Mouse (Mus musculus): Measurements from ENCODE around the gene Cabp7. TPM values are rescaled to one million over a fixed set of nuclear protein-coding genes. Genes with fewer than 3 reads are reported as not detected.
"Not testable (repeated sequence)": the region's sequence is repeated elsewhere in the genome, so short reads cannot be mapped to it uniquely, and the experiment has no call there.

Gene Cabp7
- polyA plus RNA-seq, 1 experiment from 2014 or later = 0.15 TPM

DNA sequence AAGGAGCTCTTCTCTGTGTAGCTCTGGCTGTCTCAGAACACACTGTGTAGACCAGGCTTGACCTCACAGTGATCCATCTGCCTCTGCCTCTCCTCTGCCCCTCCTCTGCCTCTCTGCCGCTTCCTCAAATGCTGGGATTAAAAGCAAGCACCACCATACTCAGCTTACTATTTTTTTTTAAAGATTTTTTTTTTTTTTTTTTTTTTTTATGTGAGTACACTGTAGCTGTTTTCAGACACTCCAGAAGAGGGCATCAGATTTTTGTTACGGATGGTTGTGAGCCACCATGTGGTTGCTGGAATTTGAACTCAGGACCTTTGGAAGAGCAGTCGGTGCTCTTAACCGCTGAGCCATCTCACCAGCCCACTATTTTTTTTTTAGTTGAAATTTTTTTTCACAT is 36.4 kb downstream of the Cabp7 start:
- not testable (repeated sequence) for DNase-seq (ENCODE audit: low spot score, missing footprints); H3K36me3 ChIP-seq (ENCODE audit: control insufficient read depth, insufficient read depth, low read length); ATAC-seq (ENCODE audit: low FRiP score); H3K4me2 ChIP-seq; H3K4me3 ChIP-seq (ENCODE audit: low read depth, low read length); H3K27me3 ChIP-seq (ENCODE audit: control insufficient read depth, insufficient read depth, low read length); H3K4me1 ChIP-seq (ENCODE audit: control insufficient read depth, insufficient read depth, low read length); H3K9me3 ChIP-seq (ENCODE audit: control insufficient read depth, low read length); H3K27ac ChIP-seq (ENCODE audit: low read depth, low read length); H3K9ac ChIP-seq (ENCODE audit: low read length)
- WGBS = 90% methylated on average over 4 of the region's 4 CpGs

DNA sequence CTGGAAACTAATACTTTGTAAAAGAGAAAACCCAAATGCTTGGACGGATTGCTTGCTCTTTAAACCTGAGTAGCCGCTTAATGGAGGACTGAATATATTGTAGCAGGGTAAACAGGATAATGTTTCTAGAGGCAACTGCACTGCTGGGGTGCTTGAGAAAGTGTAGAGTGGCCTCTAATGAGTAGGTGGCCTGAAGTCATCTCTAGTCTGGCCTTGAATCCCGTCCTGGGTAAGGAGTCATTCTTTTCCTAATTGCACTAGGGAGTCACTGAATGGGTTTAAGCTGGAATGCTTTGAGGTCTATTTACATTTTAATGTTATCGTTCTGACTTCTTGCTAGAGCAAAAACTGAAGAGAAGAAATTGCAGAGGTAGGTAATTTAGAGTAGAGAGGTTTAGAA is 41.4 kb downstream of the Cabp7 start:
- H3K27me3 ChIP-seq (ENCODE audit: control insufficient read depth, insufficient read depth, low read length) = no peaks in the 10 kb centered on the region
- peaks cover 3% of the 10 kb centered on the region; the same call in 1 of the 2 replicates for H3K36me3 ChIP-seq (ENCODE audit: control insufficient read depth, insufficient read depth, low read length)
- H3K4me3 ChIP-seq (ENCODE audit: low read depth, low read length) = peak overlapping the region; percentile 70
- ATAC-seq (ENCODE audit: low FRiP score) (no peak), DNase-seq (ENCODE audit: low spot score, missing footprints) (peak; percentile 85)
- peaks cover 9% of the 10 kb centered on the region; the same call in 1 of the 2 replicates for H3K4me1 ChIP-seq (ENCODE audit: control insufficient read depth, insufficient read depth, low read length)
- 10% methylated on average over 4 of the region's 4 CpGs for whole genome bisulfite sequencing
- no peak overlapping the region for H3K27ac ChIP-seq (ENCODE audit: low read depth, low read length)
- H3K9me3 ChIP-seq (ENCODE audit: control insufficient read depth, low read length) = no peaks in the 10 kb centered on the region
- H3K9ac ChIP-seq (ENCODE audit: low read length) = peak overlapping the region; percentile 68
- peak overlapping the region; percentile 89 for H3K4me2 ChIP-seq

DNA sequence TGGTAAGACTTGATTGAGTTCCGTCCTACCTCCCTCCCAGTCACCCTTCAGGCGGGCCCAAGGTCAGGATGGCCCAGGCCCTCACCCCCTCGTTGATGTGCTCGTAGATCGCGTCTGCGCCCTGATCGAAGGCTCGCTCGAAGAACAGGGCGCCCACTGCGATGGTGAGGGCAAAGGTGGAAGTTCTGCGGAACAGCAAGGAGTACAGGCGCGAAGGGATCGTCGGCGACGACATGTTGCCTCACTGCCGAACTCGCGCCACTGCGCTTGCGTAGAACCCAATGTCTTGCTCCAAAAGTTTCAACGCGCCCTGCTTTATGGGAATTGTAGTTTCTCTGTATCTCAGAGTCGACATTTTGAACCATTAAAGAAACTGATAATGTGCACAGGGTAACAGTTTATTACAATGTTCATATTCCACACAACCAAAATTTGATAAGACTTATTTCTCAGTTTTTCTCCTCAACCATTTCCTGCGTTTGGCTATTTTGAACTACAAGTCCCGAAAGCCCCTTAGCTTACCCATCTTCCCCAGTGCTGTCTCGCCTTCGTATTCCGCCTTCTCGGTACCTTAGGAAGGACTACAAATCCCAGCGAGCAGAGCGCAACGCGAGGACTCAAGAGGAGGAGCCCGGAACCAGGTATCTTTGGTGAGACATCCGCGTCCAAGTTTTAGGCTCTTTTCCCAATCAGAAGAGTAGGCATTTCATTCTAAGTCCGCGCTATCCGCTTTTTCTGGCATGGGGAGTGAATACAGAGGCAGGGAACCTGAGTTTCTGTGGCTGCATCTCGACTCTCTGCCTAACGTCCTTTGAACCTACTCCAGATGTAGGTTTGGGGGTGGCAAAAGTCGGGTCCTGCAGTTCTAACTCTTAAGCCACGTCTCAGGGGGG is 42.3 kb downstream of the Cabp7 start, which contains the start of the genes Uqcr10 and Zmat5:
Gene Uqcr10, minus strand, starts transcription at position 271 of the 893 bp plus-strand sequence.
Gene Zmat5, plus strand, starts transcription at position 607 of the 893 bp plus-strand sequence.
- ATAC-seq (ENCODE audit: low FRiP score) (peak; percentile 96), DNase-seq (ENCODE audit: low spot score, missing footprints) (peak; percentile 99)
- peak within 1 kb of the TSS; percentile 79 for H3K9ac ChIP-seq (ENCODE audit: low read length)
- no peaks in the 10 kb centered on the region for H3K9me3 ChIP-seq (ENCODE audit: control insufficient read depth, low read length)
- no peaks in the 10 kb centered on the region for H3K27me3 ChIP-seq (ENCODE audit: control insufficient read depth, insufficient read depth, low read length)
- H3K4me1 ChIP-seq (ENCODE audit: control insufficient read depth, insufficient read depth, low read length) = peaks cover 9% of the 10 kb centered on the region; the same call in 1 of the 2 replicates
- H3K36me3 ChIP-seq (ENCODE audit: control insufficient read depth, insufficient read depth, low read length) = peaks cover 3% of the 10 kb centered on the region; the same call in 1 of the 2 replicates
- WGBS = under 1% methylated on average over 47 of the region's 47 CpGs
- H3K27ac ChIP-seq (ENCODE audit: low read depth, low read length) = no peak within 1 kb of the TSS
- H3K4me3 ChIP-seq (ENCODE audit: low read depth, low read length) = peak within 1 kb of the TSS; percentile 70
- peak within 1 kb of the TSS; percentile 89 for H3K4me2 ChIP-seq

DNA sequence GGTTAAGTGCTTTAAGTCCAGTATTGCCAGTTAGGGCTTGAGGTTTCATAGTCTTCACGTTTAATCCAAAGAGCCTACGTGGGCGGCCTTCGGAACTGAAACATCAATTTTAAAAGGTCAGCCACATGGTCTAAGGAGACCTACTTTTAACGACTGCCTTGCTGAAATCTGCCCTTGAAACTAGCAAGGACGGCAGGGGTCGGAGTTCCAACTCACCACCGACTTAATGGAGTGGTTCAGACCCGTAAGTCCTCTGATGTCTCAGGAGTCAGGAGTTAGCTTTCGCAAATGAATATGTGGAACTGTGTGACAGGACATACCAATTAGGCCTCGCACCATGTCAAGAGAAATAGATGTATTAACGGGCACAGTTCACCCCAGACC is 42.9 kb downstream of the Cabp7 start:
- Histone ChIP-seq H3K4me2 (peak overlapping the region; percentile 89), H3K4me3 (ENCODE audit: low read depth, low read length) (peak overlapping the region; percentile 70), H3K27me3 (ENCODE audit: control insufficient read depth, insufficient read depth, low read length) (no peaks in the 10 kb centered on the region), H3K9me3 (ENCODE audit: control insufficient read depth, low read length) (no peaks in the 10 kb centered on the region), H3K9ac (ENCODE audit: low read length) (peak overlapping the region; percentile 79), H3K4me1 (ENCODE audit: control insufficient read depth, insufficient read depth, low read length) (peaks cover 9% of the 10 kb centered on the region; the same call in 1 of the 2 replicates), H3K36me3 (ENCODE audit: control insufficient read depth, insufficient read depth, low read length) (peaks cover 3% of the 10 kb centered on the region; the same call in 1 of the 2 replicates), H3K27ac (ENCODE audit: low read depth, low read length) (no peak overlapping the region)
- DNase-seq (ENCODE audit: low spot score, missing footprints) = no peak
- no peak; the same call in 1 of the 2 replicates for ATAC-seq (ENCODE audit: low FRiP score)
- WGBS = 6% methylated on average over 12 of the region's 12 CpGs

DNA sequence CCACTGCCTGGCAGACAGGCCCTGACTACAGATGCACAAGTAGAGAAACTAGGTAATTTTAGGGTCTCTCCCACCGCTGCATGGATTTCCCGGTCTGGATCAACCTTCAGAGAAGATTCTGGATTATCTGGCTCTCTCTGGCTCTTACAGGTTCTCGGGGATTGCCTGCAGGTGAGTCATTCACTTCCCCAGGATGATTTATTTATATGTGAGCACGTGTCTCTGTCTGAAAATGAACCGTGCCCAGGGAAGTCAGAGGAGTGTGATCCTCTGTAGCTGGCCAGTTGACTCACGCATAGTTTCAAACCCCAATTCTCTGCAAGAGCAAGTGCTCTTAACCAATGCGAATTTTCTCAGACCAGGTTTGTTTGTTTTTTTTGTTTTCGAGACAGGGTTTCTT is 45.9 kb downstream of the Cabp7 start:
- no peak overlapping the region for H3K4me3 ChIP-seq (ENCODE audit: low read depth, low read length)
- DNase-seq (ENCODE audit: low spot score, missing footprints) = no peak
- H3K9ac ChIP-seq (ENCODE audit: low read length) = no peak overlapping the region
- no peak for ATAC-seq (ENCODE audit: low FRiP score)
- 90% methylated on average over 8 of the region's 8 CpGs for WGBS
- H3K9me3 ChIP-seq (ENCODE audit: control insufficient read depth, low read length) = no peaks in the 10 kb centered on the region
- H3K36me3 ChIP-seq (ENCODE audit: control insufficient read depth, insufficient read depth, low read length) = peaks cover 3% of the 10 kb centered on the region; the same call in 1 of the 2 replicates
- no peak overlapping the region for H3K4me2 ChIP-seq
- no peaks in the 10 kb centered on the region for H3K27me3 ChIP-seq (ENCODE audit: control insufficient read depth, insufficient read depth, low read length)
- peaks cover 9% of the 10 kb centered on the region; the same call in 1 of the 2 replicates for H3K4me1 ChIP-seq (ENCODE audit: control insufficient read depth, insufficient read depth, low read length)
- no peak overlapping the region for H3K27ac ChIP-seq (ENCODE audit: low read depth, low read length)

DNA sequence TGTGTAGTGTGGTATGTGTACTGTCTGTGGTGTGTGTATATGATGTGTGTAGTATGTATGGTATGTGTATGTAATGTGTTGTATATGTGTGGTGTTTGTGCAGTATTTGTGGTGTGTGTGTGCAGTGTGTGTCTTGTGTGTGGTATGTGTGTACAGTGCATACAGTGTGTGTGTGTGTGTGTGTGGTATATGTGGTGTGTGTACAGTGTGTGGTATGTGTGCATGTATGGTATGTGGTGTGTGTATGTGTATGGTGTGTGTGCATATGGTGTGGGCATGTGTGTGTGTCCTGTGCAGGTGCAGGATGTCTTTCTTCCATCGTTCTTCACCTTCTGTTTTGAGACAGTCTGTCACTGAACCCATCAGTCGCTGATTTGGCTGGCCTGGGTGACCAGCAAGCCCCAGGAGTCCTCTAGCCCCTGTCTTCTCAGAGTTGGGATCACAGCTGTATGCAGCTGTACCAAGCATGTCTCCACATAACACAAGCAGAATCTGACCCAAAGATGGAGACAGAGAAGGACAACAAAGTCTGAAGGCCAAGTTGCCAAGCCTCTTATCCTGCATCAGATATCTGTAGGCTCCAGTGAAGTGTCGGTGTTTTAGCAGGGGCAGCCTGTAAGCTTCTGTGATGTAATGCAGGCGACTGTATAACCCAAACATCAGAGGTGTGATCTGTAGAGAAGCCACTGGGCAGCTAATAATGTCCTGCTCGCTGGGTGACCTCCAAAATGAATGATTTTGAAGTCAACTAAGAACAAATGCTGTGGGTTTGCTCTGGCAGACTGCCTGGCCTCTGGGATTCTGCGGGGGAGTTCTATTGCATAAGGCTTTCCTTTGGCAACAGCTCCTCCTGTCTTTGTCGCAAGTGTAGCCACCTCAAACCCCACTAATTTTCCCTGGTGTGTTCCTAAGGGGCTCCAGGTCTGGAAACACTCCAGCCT is 49.3 kb downstream of the Cabp7 start:
- H3K4me1 ChIP-seq (ENCODE audit: control insufficient read depth, insufficient read depth, low read length) = no peaks in the 10 kb centered on the region
- ATAC-seq (ENCODE audit: low FRiP score) = no peak
- DNase-seq (ENCODE audit: low spot score, missing footprints) = no peak
- H3K27ac ChIP-seq (ENCODE audit: low read depth, low read length) = no peak overlapping the region
- peaks cover 3% of the 10 kb centered on the region; the same call in 1 of the 2 replicates for H3K36me3 ChIP-seq (ENCODE audit: control insufficient read depth, insufficient read depth, low read length)
- H3K27me3 ChIP-seq (ENCODE audit: control insufficient read depth, insufficient read depth, low read length) = no peaks in the 10 kb centered on the region
- H3K9me3 ChIP-seq (ENCODE audit: control insufficient read depth, low read length) = no peaks in the 10 kb centered on the region
- H3K4me2 ChIP-seq = no peak overlapping the region
- no peak overlapping the region for H3K9ac ChIP-seq (ENCODE audit: low read length)
- 71% methylated on average over 7 of the region's 7 CpGs for WGBS
- H3K4me3 ChIP-seq (ENCODE audit: low read depth, low read length) = no peak overlapping the region

DNA sequence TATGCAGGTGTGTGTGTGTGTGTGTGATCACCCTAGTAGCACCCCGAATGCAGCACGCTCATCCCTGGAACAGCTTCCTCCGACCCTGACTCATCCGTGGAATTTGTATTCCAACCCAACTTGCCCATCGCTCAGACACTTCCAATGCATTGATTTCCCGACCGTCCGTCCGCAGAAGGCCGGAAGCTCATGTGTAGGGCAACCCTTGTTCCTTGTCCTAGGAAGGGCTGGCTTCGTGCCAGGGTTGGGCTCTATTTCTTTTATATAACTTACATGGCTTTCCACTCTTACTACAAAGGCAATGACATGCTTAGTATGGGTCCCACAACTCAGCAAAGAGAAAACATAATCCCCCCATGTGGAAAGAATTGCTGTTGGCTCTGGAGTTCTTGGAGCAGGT is 54.4 kb downstream of the Cabp7 start:
- Histone ChIP-seq H3K9me3 (ENCODE audit: control insufficient read depth, low read length) (no peaks in the 10 kb centered on the region), H3K27ac (ENCODE audit: low read depth, low read length) (no peak overlapping the region), H3K4me2 (no peak overlapping the region), H3K36me3 (ENCODE audit: control insufficient read depth, insufficient read depth, low read length) (no peaks in the 10 kb centered on the region), H3K27me3 (ENCODE audit: control insufficient read depth, insufficient read depth, low read length) (no peaks in the 10 kb centered on the region), H3K9ac (ENCODE audit: low read length) (no peak overlapping the region), H3K4me1 (ENCODE audit: control insufficient read depth, insufficient read depth, low read length) (no peaks in the 10 kb centered on the region), H3K4me3 (ENCODE audit: low read depth, low read length) (no peak overlapping the region)
- DNase-seq (ENCODE audit: low spot score, missing footprints) = no peak
- WGBS = 89% methylated on average over 11 of the region's 11 CpGs
- no peak for ATAC-seq (ENCODE audit: low FRiP score)

DNA sequence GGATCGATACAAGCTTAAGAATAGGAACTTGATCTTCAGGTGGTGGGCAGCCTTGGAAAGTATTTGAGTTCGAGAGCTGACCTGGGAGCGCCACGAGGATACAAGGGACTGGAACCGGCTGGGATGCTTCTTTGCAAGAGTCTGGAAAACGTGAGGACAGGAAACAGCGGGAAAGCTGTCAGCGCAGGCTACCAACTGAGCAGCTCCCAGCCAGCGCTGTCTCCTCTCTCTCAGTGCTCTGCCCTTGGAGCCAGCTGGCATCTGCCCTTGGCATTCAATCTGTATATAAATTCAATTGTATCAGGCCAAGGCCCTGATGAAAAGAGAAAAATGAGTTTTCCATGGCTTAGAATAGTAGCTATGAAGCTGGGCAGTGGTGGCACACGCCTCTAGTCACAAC is 55.4 kb downstream of the Cabp7 start:
- 69% methylated on average over 10 of the region's 10 CpGs for WGBS

More for the DNA sequence above, 55.4 kb downstream of the Cabp7 start:
- H3K9me3 ChIP-seq (ENCODE audit: control insufficient read depth, low read length) = no peaks in the 10 kb centered on the region
- DNase-seq (ENCODE audit: low spot score, missing footprints) (no peak), ATAC-seq (ENCODE audit: low FRiP score) (no peak)
- H3K27ac ChIP-seq (ENCODE audit: low read depth, low read length) = no peak overlapping the region
- no peaks in the 10 kb centered on the region for H3K27me3 ChIP-seq (ENCODE audit: control insufficient read depth, insufficient read depth, low read length)
- no peak overlapping the region for H3K4me2 ChIP-seq
- H3K4me1 ChIP-seq (ENCODE audit: control insufficient read depth, insufficient read depth, low read length) = no peaks in the 10 kb centered on the region
- H3K9ac ChIP-seq (ENCODE audit: low read length) = no peak overlapping the region
- no peak overlapping the region for H3K4me3 ChIP-seq (ENCODE audit: low read depth, low read length)
- no peaks in the 10 kb centered on the region for H3K36me3 ChIP-seq (ENCODE audit: control insufficient read depth, insufficient read depth, low read length)

All from midbrain, embryonic 11.5 days (tissue).